Comparison of ENCODE assay signal across 8 mouse cellular contexts in genomic region chr4:135313111-135313691, GRCm38 (mm10). TPM values are rescaled to one million over a fixed set of nuclear protein-coding genes. Genes with fewer than 3 reads are reported as not detected.
A peak's percentile ranks its signal among the peaks of the same experiment; 100 is the strongest.
DNase-seq lines count a peak whose midpoint lies in the region; ATAC-seq lines count a peak whose summit lies in the region.

No protein-coding gene starts in this region.

- peak; percentile 29 for ATAC-seq in inflammation-experienced regulatory T-cells, adult 6 months
- ATAC-seq in frontal cortex, adult (ENCODE audit: low TSS enrichment), result no peak

- DNase-seq in embryo, embryonic 10 days (ENCODE audit: low spot score), result peak; percentile 35
- no peak for DNase-seq in embryo, embryonic 11 days
- peak; percentile 60 for DNase-seq in c-Kit-positive CD71-positive TER-119-positive erythroid progenitor cells, embryonic 14.5 days (ENCODE audit: low spot score)
- peak; percentile 57 for DNase-seq in lung, postnatal 14 days
- no peak for DNase-seq in cerebellum, adult 18-20 months
- no peak for DNase-seq in left cerebral cortex, adult 8-10 months (ENCODE audit: low spot score in 2 of 2)

RNA-seq across cellular contexts. Expression of gene Srrm1, which starts 39.9 kb away (rescaled TPM):
- 100 to 1,000 TPM; 191 to 279 (median 247) TPM for polyA plus RNA-seq in inflammation-experienced regulatory T-cells, adult 6 months (2017; shearing (Covaris generic))
- total RNA-seq in left cerebral cortex, adult 8-10 months (2022), result 100 to 1,000 TPM; 137 to 151 (median 142) TPM

RNA-seq across cellular contexts. Expression of gene Clic4, which starts 40.6 kb away (rescaled TPM):
- 1 to 10 TPM; 3.9 to 7.5 (median 6.4) TPM for polyA plus RNA-seq in inflammation-experienced regulatory T-cells, adult 6 months (2017; shearing (Covaris generic))
- 10 to 100 TPM; 40.1 to 47.4 (median 42.7) TPM for total RNA-seq in left cerebral cortex, adult 8-10 months (2022)

Comparison
In these comparisons a context has a peak if more than half of its experiments do, and no peak if none do; other contexts are left out.
1. DNase-seq: peak in embryo, embryonic 10 days (single experiment), c-Kit-positive CD71-positive TER-119-positive erythroid progenitor cells, embryonic 14.5 days (single experiment) and lung, postnatal 14 days (single experiment); none in embryo, embryonic 11 days (single experiment), cerebellum, adult 18-20 months (0 of 2) and left cerebral cortex, adult 8-10 months (0 of 2).